Mouse (Mus musculus) lung, adult 2 months (tissue): ENCODE measurements at regions not wholly inside any gene's neighbourhood (a gene's known extent, or its start where the extent isn't known, plus 50 kb on each side); places are given as distances from the start of the nearest gene placed in this dataset.

Experiments
- CTCF ChIP-seq: fragments of 200-500 bp; IDR thresholded peaks from 2 replicates; pipeline ENCODE4 v1.5.1; 2011; ENCODE audit warnings: mild to moderate bottlenecking, low read length, control low read depth; ENCODE audit not compliant: insufficient read depth
- POLR2A ChIP-seq: fragments of 200-500 bp; IDR thresholded peaks from 2 replicates; pipeline ENCODE4 v1.6.1; 2011; ENCODE audit warnings: low read depth, mild to moderate bottlenecking, control low read depth, low read length, borderline replicate concordance; ENCODE audit errors: extremely low read depth

DNA sequence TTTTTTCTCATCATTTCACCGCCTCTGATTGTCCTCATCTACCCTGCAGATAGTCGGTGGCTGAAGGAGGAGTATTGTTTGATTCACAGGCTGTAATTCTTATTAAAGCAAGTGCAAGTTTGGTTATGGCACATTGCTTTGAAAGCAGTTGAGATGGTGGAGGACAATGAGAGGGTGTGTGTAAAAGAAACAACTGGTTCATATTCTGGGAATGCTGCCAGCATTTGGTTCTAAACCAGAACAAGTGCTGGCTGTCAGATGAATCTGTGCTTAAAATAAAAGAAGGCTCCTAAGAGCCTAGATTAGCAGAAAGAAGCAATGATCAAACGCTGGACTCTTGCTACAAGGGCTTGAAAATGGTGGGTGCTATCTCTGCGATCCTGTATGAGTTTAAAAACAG lies 622.7 kb upstream of the Fam241a start:
- TF ChIP-seq CTCF (no peak), POLR2A (no peak)
